Mouse (Mus musculus) liver, embryonic 11.5 days (tissue): Measurements from ENCODE around the gene Gpc5. TPM values are rescaled to one million over a fixed set of nuclear protein-coding genes. Genes with fewer than 3 reads are reported as not detected.

Experiments
- ATAC-seq: fragments of 200-750 bp; cut with Nextera tagmentation; replicated peaks from 2 replicates; pipeline ENCODE4 v1.8.0; 2017; ENCODE audit warnings: moderate number of reproducible peaks, mild to moderate bottlenecking, moderate TSS enrichment, moderate library complexity; ENCODE audit not compliant: low FRiP score
- DNase-seq: peaks from one replicate; pipeline ENCODE4 v3.0.0-alpha.2; 2017; ENCODE audit warnings: low spot score
- H3K27ac ChIP-seq: fragments of 300-500 bp; sonication (generic); 2 replicates; pipeline ENCODE4 v1.5.1; 2014; ENCODE audit warnings: mild to moderate bottlenecking, low read depth, low read length, control low read depth
- H3K27me3 ChIP-seq: fragments of 300-500 bp; sonication (generic); replicated peaks from 2 replicates; pipeline ENCODE4 v1.6.1; 2014; ENCODE audit warnings: low read length, mixed read lengths; ENCODE audit not compliant: control insufficient read depth, insufficient read depth
- H3K36me3 ChIP-seq: fragments of 300-500 bp; sonication (generic); 2 replicates; pipeline ENCODE4 v1.6.1; 2014; ENCODE audit warnings: mild to moderate bottlenecking, low read length, moderate library complexity, mixed read lengths; ENCODE audit not compliant: control insufficient read depth, insufficient read depth
- H3K4me1 ChIP-seq: fragments of 300-500 bp; sonication (generic); replicated peaks from 2 replicates; pipeline ENCODE4 v1.6.1; 2014; ENCODE audit warnings: low read length, mixed read lengths; ENCODE audit not compliant: control insufficient read depth, insufficient read depth
- H3K4me2 ChIP-seq: fragments of 300-500 bp; sonication (generic); 2 replicates; pipeline ENCODE4 v1.6.1; 2014; ENCODE audit warnings: mild to moderate bottlenecking, control low read depth, moderate library complexity
- H3K4me3 ChIP-seq: fragments of 300-500 bp; sonication (generic); 2 replicates; pipeline ENCODE4 v1.5.1; 2014; ENCODE audit warnings: low read depth, low read length, control low read depth
- H3K9ac ChIP-seq: fragments of 300-500 bp; sonication (generic); 2 replicates; pipeline ENCODE4 v1.6.1; 2014; ENCODE audit warnings: low read depth, low read length, control low read depth
- H3K9me3 ChIP-seq: fragments of 300-500 bp; sonication (generic); 2 replicates; pipeline ENCODE4 v1.6.1; 2016; ENCODE audit warnings: low read length, inconsistent platforms, mixed read lengths; ENCODE audit not compliant: control insufficient read depth
- WGBS: fragments of 180-500 bp; shearing (Covaris S2); extraction: QIAGEN DNeasy Blood & Tissue Kit; methylation state at CpG from one replicate; pipeline ENCODE4 v1.1.7; 2014; 5-methylcytosine and 5-hydroxymethylcytosine counted together
- polyA plus RNA-seq: library from polyadenylated mRNA; unstranded; fragments of >200 nt; fragmentation: Nextera tagmentation; extraction: Ambion mirVana; gene quantifications from 2 replicates; pipeline ENCODE4 v1.2.1, GENCODE M21; 2014

Gpc5 gene
- polyA plus RNA-seq, 1 experiment from 2014 or later, result 0.12 TPM

DNA sequence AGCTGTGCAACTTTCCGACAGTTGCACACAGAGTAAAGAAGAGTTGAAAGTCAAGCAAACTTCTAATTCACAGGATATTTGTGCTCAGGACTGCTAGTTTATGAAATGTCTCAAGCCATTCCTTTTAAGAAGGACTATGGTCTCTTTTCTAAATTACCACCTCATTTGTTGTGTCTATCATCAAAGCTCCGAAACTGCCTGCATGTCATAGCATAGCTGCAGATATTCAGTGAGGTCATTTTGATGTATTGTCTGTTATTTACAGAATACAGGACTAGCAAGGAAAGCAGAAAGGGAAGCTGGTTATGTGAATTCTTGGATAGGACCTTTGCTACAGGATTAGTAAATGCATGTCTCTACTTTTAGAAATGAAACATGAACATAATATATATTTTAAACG lies 1246.4 kb downstream of the Gpc5 start:
- 65% methylated on average over 3 of the region's 3 CpGs for WGBS
- ATAC-seq, result no peak
- Histone ChIP-seq H3K36me3 (no peaks in the 10 kb centered on the region), H3K9me3 (no peaks in the 10 kb centered on the region), H3K4me2 (no peak overlapping the region), H3K9ac (no peak overlapping the region), H3K27ac (no peak overlapping the region), H3K27me3 (no peaks in the 10 kb centered on the region), H3K4me3 (no peak overlapping the region), H3K4me1 (no peaks in the 10 kb centered on the region)
- DNase-seq, result no peak

DNA sequence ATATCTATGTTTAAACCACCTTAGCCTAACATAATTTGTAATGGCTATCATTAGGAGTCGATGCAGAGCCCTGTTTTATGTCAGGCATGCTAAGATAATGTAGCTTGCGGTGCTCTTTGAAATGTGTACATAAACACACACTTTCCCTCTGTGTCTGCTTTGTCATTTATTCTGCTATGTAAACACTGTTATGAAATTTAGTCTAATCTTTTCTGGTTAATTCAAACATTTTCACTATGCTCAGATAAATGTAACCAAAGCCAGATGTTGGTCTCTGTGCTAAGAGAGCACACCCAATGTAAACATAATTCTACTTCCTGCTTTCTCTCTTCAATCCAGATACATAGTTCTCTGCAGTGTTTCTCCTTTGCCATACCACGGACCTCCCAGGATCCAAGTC lies 1256.5 kb downstream of the Gpc5 start:
- Histone ChIP-seq H3K27ac (no peak overlapping the region), H3K27me3 (no peaks in the 10 kb centered on the region), H3K4me3 (no peak overlapping the region), H3K4me1 (no peaks in the 10 kb centered on the region), H3K9me3 (no peaks in the 10 kb centered on the region), H3K36me3 (no peaks in the 10 kb centered on the region), H3K4me2 (no peak overlapping the region), H3K9ac (no peak overlapping the region)
- ATAC-seq, result no peak; the same call in 1 of the 2 replicates
- no peak for DNase-seq
- WGBS, result 49% methylated on average over 3 of the region's 3 CpGs

DNA sequence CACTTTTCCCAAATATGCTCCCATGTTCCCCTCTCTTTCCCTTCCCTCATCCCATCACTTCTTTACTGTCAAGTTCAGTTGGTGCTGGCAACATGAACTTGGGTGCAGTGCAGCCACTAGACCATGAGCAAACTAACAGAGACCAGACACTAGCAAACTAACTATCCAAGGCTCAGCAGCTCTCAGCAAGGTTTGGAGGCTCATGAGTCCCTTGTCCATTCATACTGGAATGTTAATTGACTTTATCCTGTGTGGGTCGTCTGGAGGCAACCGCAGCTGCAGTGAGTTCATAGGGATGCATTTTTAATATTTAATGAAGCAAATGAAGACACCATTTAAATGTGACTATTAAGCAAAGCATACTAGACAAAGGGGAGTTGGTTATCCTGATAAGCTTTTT lies 1292.6 kb downstream of the Gpc5 start:
- Histone ChIP-seq H3K36me3 (no peaks in the 10 kb centered on the region), H3K9ac (no peak overlapping the region), H3K4me1 (no peaks in the 10 kb centered on the region), H3K9me3 (no peaks in the 10 kb centered on the region), H3K27me3 (no peaks in the 10 kb centered on the region), H3K27ac (no peak overlapping the region), H3K4me3 (no peak overlapping the region), H3K4me2 (no peak overlapping the region)
- no peak for ATAC-seq
- DNase-seq, result no peak
- 76% methylated on average over 2 of the region's 2 CpGs for WGBS

DNA sequence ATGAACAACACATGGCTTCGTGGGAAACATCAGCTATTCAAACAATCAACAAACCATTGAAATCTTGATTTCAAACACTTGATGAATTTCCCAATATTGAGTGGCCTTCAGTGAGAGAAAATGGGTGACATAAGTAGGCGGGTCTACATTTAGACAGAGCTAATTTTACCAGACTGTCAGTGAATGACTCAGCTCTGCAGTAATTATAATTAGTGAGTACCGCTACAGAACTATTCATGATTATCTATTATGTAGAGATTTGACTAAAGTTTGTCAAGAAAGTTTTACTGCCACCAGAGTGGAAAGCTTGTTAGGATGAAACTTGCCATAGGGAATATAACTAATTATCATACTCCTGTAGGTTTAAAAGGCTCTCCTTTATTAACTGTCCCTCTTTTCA lies 1323.5 kb downstream of the Gpc5 start:
- WGBS, result 81% methylated on average over 3 of the region's 3 CpGs
- H3K36me3 ChIP-seq, result no peaks in the 10 kb centered on the region
- no peak overlapping the region for H3K4me2 ChIP-seq
- no peaks in the 10 kb centered on the region for H3K4me1 ChIP-seq
- no peak overlapping the region for H3K9ac ChIP-seq
- no peak overlapping the region for H3K4me3 ChIP-seq
- no peak overlapping the region for H3K27ac ChIP-seq
- ATAC-seq (no peak), DNase-seq (no peak)
- no peaks in the 10 kb centered on the region for H3K9me3 ChIP-seq
- no peaks in the 10 kb centered on the region for H3K27me3 ChIP-seq

DNA sequence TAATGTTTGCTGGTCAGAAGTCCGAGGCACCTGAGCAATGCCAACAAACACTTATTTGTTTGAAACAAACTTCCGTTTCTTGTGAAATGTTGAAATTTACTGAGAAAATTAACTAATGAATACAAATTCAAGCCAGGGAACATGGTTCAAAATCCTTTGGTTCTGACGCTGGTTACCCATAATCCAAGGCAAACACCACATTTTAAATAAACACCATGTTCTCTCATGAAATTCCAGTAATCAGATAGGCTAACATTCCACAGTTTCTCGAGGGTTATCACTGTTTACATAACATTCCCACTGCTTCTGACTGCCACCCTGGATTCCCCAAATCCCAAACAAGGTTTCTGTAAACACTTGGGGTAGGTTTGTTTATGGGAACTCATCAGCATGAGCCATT lies 1356.2 kb downstream of the Gpc5 start:
- H3K36me3 ChIP-seq, result no peaks in the 10 kb centered on the region
- no peaks in the 10 kb centered on the region for H3K27me3 ChIP-seq

DNA sequence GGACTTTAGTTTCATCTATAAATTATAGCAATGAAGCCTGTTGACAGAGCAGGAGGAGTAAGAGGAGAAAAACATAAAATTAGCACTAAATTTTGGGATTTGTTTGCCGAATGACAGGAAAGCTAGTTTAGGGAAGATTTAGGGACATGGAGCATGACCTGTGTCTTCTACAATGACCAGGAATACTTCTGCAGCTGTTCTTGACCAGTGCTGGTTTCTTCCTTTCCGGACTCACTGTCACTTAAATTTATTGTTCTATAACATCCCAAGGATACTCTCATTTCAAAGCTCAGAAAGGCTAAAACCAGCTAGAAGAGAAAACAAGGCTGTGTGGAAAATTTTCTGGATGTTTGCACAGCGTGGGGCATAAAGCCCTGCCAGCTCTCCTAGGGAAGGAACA lies 1361.3 kb downstream of the Gpc5 start:
- DNase-seq (no peak), ATAC-seq (no peak)
- H3K27me3 ChIP-seq, result no peaks in the 10 kb centered on the region
- H3K4me1 ChIP-seq, result no peaks in the 10 kb centered on the region
- H3K9ac ChIP-seq, result no peak overlapping the region
- 72% methylated on average over 3 of the region's 3 CpGs for WGBS
- H3K36me3 ChIP-seq, result no peaks in the 10 kb centered on the region
- no peaks in the 10 kb centered on the region for H3K9me3 ChIP-seq
- H3K27ac ChIP-seq, result no peak overlapping the region
- H3K4me3 ChIP-seq, result no peak overlapping the region
- H3K4me2 ChIP-seq, result no peak overlapping the region

More for the DNA sequence above, 1356.2 kb downstream of the Gpc5 start:
- ATAC-seq (no peak), DNase-seq (no peak)
- H3K27ac ChIP-seq, result no peak overlapping the region
- no peaks in the 10 kb centered on the region for H3K4me1 ChIP-seq
- H3K9me3 ChIP-seq, result no peaks in the 10 kb centered on the region
- H3K4me2 ChIP-seq, result no peak overlapping the region
- H3K4me3 ChIP-seq, result no peak overlapping the region
- H3K9ac ChIP-seq, result no peak overlapping the region
- WGBS, result 40% methylated on average over 4 of the region's 4 CpGs

DNA sequence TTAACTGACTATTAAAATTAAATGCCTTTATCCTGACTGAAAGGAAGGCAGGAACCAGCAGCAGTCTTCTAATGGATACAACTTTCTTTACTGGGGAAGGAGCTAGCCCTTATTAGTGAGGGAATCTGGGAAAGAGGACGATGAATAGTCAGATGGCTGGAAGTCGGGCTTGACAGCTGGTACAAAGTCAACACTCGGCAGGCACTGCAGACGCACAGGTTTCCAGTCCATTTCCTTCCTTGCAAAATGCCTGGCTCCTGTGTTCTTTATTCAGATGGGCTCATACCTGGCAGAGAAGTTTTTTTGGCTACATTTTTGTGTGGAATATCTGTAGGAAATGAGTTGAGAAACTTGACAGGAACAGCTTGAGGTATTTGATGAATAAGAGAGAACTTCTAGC lies 1364.2 kb downstream of the Gpc5 start:
- Histone ChIP-seq H3K4me1 (no peaks in the 10 kb centered on the region), H3K4me3 (no peak overlapping the region), H3K9me3 (no peaks in the 10 kb centered on the region), H3K27me3 (no peaks in the 10 kb centered on the region), H3K4me2 (no peak overlapping the region), H3K9ac (no peak overlapping the region), H3K27ac (no peak overlapping the region), H3K36me3 (no peaks in the 10 kb centered on the region)
- DNase-seq (no peak), ATAC-seq (no peak)
- WGBS, result 65% methylated on average over 4 of the region's 4 CpGs

DNA sequence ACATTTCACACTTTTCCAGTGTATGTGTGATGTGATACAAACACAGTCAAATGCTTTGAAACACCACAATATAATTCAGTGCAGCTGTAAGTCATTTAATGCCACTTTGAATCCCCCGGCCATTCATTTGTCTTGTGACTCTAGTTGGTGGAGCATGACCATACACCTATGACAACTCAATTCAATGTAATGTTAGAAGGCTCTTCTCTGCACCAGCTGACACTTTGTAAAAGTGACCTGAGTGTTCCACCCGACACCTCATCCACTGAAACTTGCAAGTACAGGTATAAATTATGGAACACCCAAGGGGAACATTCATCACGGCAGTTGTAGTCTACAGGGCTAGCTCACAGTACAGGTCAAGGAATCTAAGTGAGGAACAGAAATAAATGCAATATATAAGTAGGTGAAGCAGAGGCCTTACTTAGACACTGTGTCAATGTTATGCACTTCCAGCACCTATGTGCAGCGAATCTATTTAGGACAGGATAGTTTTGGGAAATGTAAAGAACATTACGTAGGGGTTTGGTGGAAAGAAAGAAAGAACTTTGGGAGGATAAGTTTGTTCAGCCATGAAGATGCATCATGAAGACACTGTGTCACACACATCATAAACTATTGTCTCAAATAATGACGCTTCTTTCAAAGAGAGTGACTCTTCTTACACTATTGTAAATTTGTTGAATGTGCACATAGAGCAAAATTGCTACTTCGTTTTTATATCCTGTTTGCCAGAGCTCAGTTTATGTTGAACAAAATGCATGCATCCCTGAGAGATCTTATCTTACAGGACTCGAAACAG lies 1381.6 kb downstream of the Gpc5 start:
- H3K9me3 ChIP-seq, result no peaks in the 10 kb centered on the region
- 87% methylated on average over 8 of the region's 8 CpGs for WGBS
- no peaks in the 10 kb centered on the region for H3K4me1 ChIP-seq
- no peak overlapping the region for H3K4me3 ChIP-seq
- no peak for ATAC-seq
- DNase-seq, result no peak
- no peak overlapping the region for H3K4me2 ChIP-seq
- H3K9ac ChIP-seq, result no peak overlapping the region
- no peaks in the 10 kb centered on the region for H3K36me3 ChIP-seq
- H3K27me3 ChIP-seq, result no peaks in the 10 kb centered on the region
- no peak overlapping the region for H3K27ac ChIP-seq

DNA sequence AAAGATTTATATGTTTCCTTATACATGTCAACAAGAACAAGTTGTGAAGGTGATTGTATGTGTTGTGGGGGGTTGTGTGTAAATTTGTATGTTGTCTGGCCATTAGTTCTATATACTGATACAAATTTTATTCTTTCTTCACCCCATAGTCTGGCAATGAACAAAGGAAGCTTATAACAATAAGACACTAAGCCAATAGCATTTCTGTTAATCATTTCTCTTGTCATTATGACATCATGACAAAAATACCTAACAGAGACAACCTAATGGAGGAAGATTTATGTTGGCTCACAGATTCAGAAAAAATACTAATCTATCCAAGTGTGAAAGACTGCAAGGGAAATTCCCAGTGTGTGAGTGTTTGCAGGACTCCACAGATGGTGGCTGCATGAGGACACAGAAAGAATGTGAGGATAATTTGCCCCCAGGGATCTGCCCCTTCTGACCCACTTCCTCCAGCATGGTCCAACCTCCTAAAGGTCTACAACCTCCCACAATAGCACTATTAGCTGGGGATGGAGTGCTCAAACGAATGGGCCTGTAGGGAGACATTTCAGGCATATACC lies 1402.4 kb downstream of the Gpc5 start:
- H3K4me2 ChIP-seq, result no peak overlapping the region
- H3K9me3 ChIP-seq, result no peaks in the 10 kb centered on the region
- no peak overlapping the region for H3K4me3 ChIP-seq
- WGBS, result 43% methylated on average over 1 of the region's 1 CpGs
- no peak for ATAC-seq
- H3K27ac ChIP-seq, result no peak overlapping the region
- no peak overlapping the region for H3K9ac ChIP-seq
- DNase-seq, result no peak
- no peaks in the 10 kb centered on the region for H3K27me3 ChIP-seq
- no peaks in the 10 kb centered on the region for H3K36me3 ChIP-seq
- no peaks in the 10 kb centered on the region for H3K4me1 ChIP-seq
